Comparison of ENCODE assay signal across 10 mouse cellular contexts in genomic region chr14:31188771-31189181, GRCm38 (mm10). TPM values are rescaled to one million over a fixed set of nuclear protein-coding genes. Genes with fewer than 3 reads are reported as not detected.
A peak's percentile ranks its signal among the peaks of the same experiment; 100 is the strongest.
DNase-seq lines count a peak whose midpoint lies in the region; ATAC-seq and TF ChIP-seq lines count a peak whose summit lies in the region.
"Had no signal": no experiment of that assay in that cellular context is flagged by ENCODE, and none has a peak within 500 bp of the region (broad histone marks: within the 10 kb centered on the region; RNA-seq: fewer than 3 reads in every experiment).

No protein-coding gene starts in this region.

- 78% methylated on average over 6 of the region's 6 CpGs for whole genome bisulfite sequencing in kidney, adult 2 months
- WGBS in thymus, adult 2 months = 97% methylated on average over 6 of the region's 6 CpGs

- H3K4me1 ChIP-seq in kidney, adult 2 months (ENCODE audit: control insufficient read depth, insufficient read depth, low read length) = peaks cover 9% of the 10 kb centered on the region
- no peaks in the 10 kb centered on the region for H3K4me1 ChIP-seq in thymus, adult 2 months (replicated peaks; ENCODE audit: control insufficient read depth, insufficient read depth, low read length)
- H3K4me1 ChIP-seq: embryonic facial prominence, embryonic 13.5 days had no signal

- TF ChIP-seq CTCF in kidney, adult 2 months (conservative IDR thresholded peaks at IDR 0.05; ENCODE audit: insufficient read depth, insufficient read length, low read depth, low read length) = no peak
- TF ChIP-seq CTCF in thymus, adult 2 months (IDR thresholded peaks at IDR 0.05; ENCODE audit: borderline replicate concordance, control insufficient read depth, extremely low read depth, insufficient read depth, low read length, poor library complexity) = no peak

- no peak overlapping the region for H3K4me3 ChIP-seq in kidney, adult 2 months (ENCODE audit: insufficient read depth, low read depth, low read length)
- H3K4me3 ChIP-seq in thymus, adult 2 months (ENCODE audit: control insufficient read depth, insufficient read depth, low read length) = no peak overlapping the region
- H3K4me3 ChIP-seq: embryonic facial prominence, embryonic 13.5 days had no signal

- no peaks in the 10 kb centered on the region for H3K27me3 ChIP-seq in kidney, adult 2 months (replicated peaks; ENCODE audit: control insufficient read depth, insufficient read depth, low read length)
- H3K27me3 ChIP-seq in thymus, adult 2 months (ENCODE audit: control insufficient read depth, insufficient read depth, low read length) = no peaks in the 10 kb centered on the region
- H3K27me3 ChIP-seq: embryonic facial prominence, embryonic 13.5 days had no signal

- no peak for TF ChIP-seq POLR2A in kidney, adult 2 months (IDR thresholded peaks at IDR 0.05; ENCODE audit: low read depth, low read length)
- TF ChIP-seq POLR2A in thymus, adult 2 months (IDR thresholded peaks at IDR 0.05; ENCODE audit: control insufficient read depth, extremely low read depth, insufficient read depth, low read length, poor library complexity) = no peak

- H3K27ac ChIP-seq in kidney, adult 2 months (ENCODE audit: insufficient read depth, low read depth, low read length) = 0 out of 2 replicates have a peak overlapping the region, but pooled peaks have one; percentile 3
- H3K27ac ChIP-seq in thymus, adult 2 months (ENCODE audit: control insufficient read depth, insufficient read depth, low read length) = no peak overlapping the region
- H3K27ac ChIP-seq: embryonic facial prominence, embryonic 13.5 days had no signal

- peak; percentile 53 for DNase-seq in kidney, adult 2 months
- no peak for DNase-seq in kidney, postnatal 25 days
- DNase-seq in lung, postnatal 10 days = peak; percentile 60
- no peak for DNase-seq in layer of hippocampus, adult 18-20 months (ENCODE audit: low spot score in 2 of 2)
- no peak for DNase-seq in thymus, adult 2 months
- DNase-seq: kidney, adult 9 months; right cerebral cortex, postnatal 4 days had no signal

- ATAC-seq in common myeloid progenitor, adult 5-6 weeks (replicated peaks; ENCODE audit: low read depth, poor library complexity, severe bottlenecking) = peak; percentile 76
- ATAC-seq in neutrophil, adult 5-6 weeks (ENCODE audit: extremely low read depth, insufficient number of reproducible peaks, low FRiP score, poor library complexity, severe bottlenecking) = peak; percentile 18; the same call in 1 of the 2 replicates

- peaks cover 12% of the 10 kb centered on the region for H3K36me3 ChIP-seq in kidney, adult 2 months (ENCODE audit: control insufficient read depth, insufficient read depth, low read length)
- H3K36me3 ChIP-seq in thymus, adult 2 months (ENCODE audit: control insufficient read depth, insufficient read depth, low read length) = peaks cover 86% of the 10 kb centered on the region

RNA-seq across cellular contexts. Expression of gene Tnnc1, which starts 19.3 kb away (rescaled TPM):
- polyA plus RNA-seq in kidney, adult 2 months (2012; rRNA removed) = 2.1 and 9.1 TPM in 2 replicates
- total RNA-seq in common myeloid progenitor, adult 5-6 weeks (2017) = not detected in 2 replicates
- not detected in 2 replicates for total RNA-seq in neutrophil, adult 5-6 weeks (2017)
- total RNA-seq in layer of hippocampus, adult 18-20 months (2021) = 1 to 10 TPM; 2.0 to 3.5 TPM
- polyA plus RNA-seq in thymus, adult 2 months (2012; rRNA removed) = 4.2 and 103 TPM in 2 replicates

RNA-seq across cellular contexts. Expression of gene Stab1, which starts 20.3 kb away (rescaled TPM):
- 41.5 and 46.8 TPM in 2 replicates for polyA plus RNA-seq in kidney, adult 2 months (2012; rRNA removed)
- total RNA-seq in common myeloid progenitor, adult 5-6 weeks (2017) = not detected in 2 replicates
- total RNA-seq in neutrophil, adult 5-6 weeks (2017) = 4.1 and 5.0 TPM in 2 replicates
- total RNA-seq in layer of hippocampus, adult 18-20 months (2021) = 10 to 100 TPM; 15.6 to 16.2 TPM
- polyA plus RNA-seq in thymus, adult 2 months (2012; rRNA removed) = 17.2 and 26.7 TPM in 2 replicates

RNA-seq across cellular contexts. Expression of gene Nisch, which starts 28.0 kb away (rescaled TPM):
- 244 and 277 TPM in 2 replicates for polyA plus RNA-seq in kidney, adult 2 months (2012; rRNA removed)
- 82.3 and 114 TPM in 2 replicates for total RNA-seq in common myeloid progenitor, adult 5-6 weeks (2017)
- 329 and 351 TPM in 2 replicates for total RNA-seq in neutrophil, adult 5-6 weeks (2017)
- total RNA-seq in layer of hippocampus, adult 18-20 months (2021) = 100 to 1,000 TPM; 434 to 437 TPM
- 569 and 585 TPM in 2 replicates for polyA plus RNA-seq in thymus, adult 2 months (2012; rRNA removed)

RNA-seq across cellular contexts. Expression of gene Sema3g, which starts 28.9 kb away (rescaled TPM):
- polyA plus RNA-seq in kidney, adult 2 months (2012; rRNA removed) = 34.2 and 38.8 TPM in 2 replicates
- not detected in 2 replicates for total RNA-seq in common myeloid progenitor, adult 5-6 weeks (2017)
- total RNA-seq in neutrophil, adult 5-6 weeks (2017) = 0.37 and 0.58 TPM in 2 replicates
- total RNA-seq in layer of hippocampus, adult 18-20 months (2021) = 1 to 10 TPM; 5.2 to 5.7 TPM
- 1.9 and 2.4 TPM in 2 replicates for polyA plus RNA-seq in thymus, adult 2 months (2012; rRNA removed)

RNA-seq across cellular contexts. Expression of gene Nt5dc2, which starts 57.9 kb away (rescaled TPM):
- polyA plus RNA-seq in kidney, adult 2 months (2012; rRNA removed) = 56.2 and 62.4 TPM in 2 replicates
- 88.3 and 112 TPM in 2 replicates for total RNA-seq in common myeloid progenitor, adult 5-6 weeks (2017)
- 5.2 and 5.5 TPM in 2 replicates for total RNA-seq in neutrophil, adult 5-6 weeks (2017)
- 10 to 100 TPM; 11.0 to 11.5 TPM for total RNA-seq in layer of hippocampus, adult 18-20 months (2021)
- 220 and 273 TPM in 2 replicates for polyA plus RNA-seq in thymus, adult 2 months (2012; rRNA removed)

Comparison
In these comparisons a context has a peak if more than half of its experiments do, and no peak if none do; other contexts are left out.
1. DNase-seq: peak in kidney, adult 2 months (single experiment) and lung, postnatal 10 days (single experiment); none in kidney, postnatal 25 days (0 of 2), layer of hippocampus, adult 18-20 months (0 of 2) and thymus, adult 2 months (single experiment).